Mouse (Mus musculus): ENCODE data around the gene Tigar. TPM values are rescaled to one million over a fixed set of nuclear protein-coding genes. Genes with fewer than 3 reads are reported as not detected.

Tigar gene
- total and polyA plus RNA-seq, 3 experiments: 3.2 to 5.6 TPM; not detected in 1

GRCm38 (mm10) chr6:127104396-127105029 is 4.8 kb downstream of the Tigar start:
- Histone ChIP-seq H3K9ac (ENCODE audit: control insufficient read depth, low read depth, low read length, poor library complexity, severe bottlenecking) (no peak overlapping the region), H3K9me3 (replicated peaks; ENCODE audit: insufficient read depth, low read length) (no peaks in the 10 kb centered on the region), H3K4me3 (ENCODE audit: control insufficient read depth in 1 of 2, insufficient read depth in 1 of 2, low read depth in 2 of 2, low read length in 2 of 2) (no peak overlapping the region), H3K27me3 (ENCODE audit: control insufficient read depth in 1 of 2, insufficient read depth in 2 of 2, low read length in 2 of 2) (no peaks in the 10 kb centered on the region), H3K36me3 (ENCODE audit: control insufficient read depth in 1 of 2, insufficient read depth in 2 of 2, low read length in 2 of 2) (no peaks in the 10 kb centered on the region), H3K4me1 (ENCODE audit: control insufficient read depth in 1 of 2, insufficient read depth in 2 of 2, low read length in 2 of 2) (peaks cover 0 to 7% of the 10 kb centered on the region in 2 experiments; a peak in 2 of 4 replicates), H3K27ac (ENCODE audit: control insufficient read depth, low read depth, low read length) (no peak overlapping the region), H3K79me2 (ENCODE audit: control insufficient read depth, insufficient read depth, low read length, poor library complexity) (no peaks in the 10 kb centered on the region)
- no peak for TF ChIP-seq ZMIZ1 (IDR thresholded peaks at IDR 0.05; ENCODE audit: low read depth, low read length)
- TF ChIP-seq TAL1 (IDR thresholded peaks at IDR 0.05; ENCODE audit: low read length): no peak
- no peak for TF ChIP-seq GATA1 (IDR thresholded peaks at IDR 0.05; ENCODE audit: low read depth, low read length)
- no peak for TF ChIP-seq POLR2A (IDR thresholded peaks at IDR 0.05; ENCODE audit: control insufficient read depth in 1 of 2, insufficient read depth in 1 of 2, low read depth in 1 of 2, low read length in 2 of 2, poor library complexity in 1 of 2)
- no peak for TF ChIP-seq MYC (IDR thresholded peaks at IDR 0.05; ENCODE audit: low read depth, low read length)
- TF ChIP-seq MEF2A (IDR thresholded peaks at IDR 0.05; ENCODE audit: extremely low read depth, insufficient replicate concordance, low read depth, low read length, poor library complexity, severe bottlenecking): no peak
- TF ChIP-seq TBP (IDR thresholded peaks at IDR 0.05; ENCODE audit: low read depth, low read length): no peak
- no peak for TF ChIP-seq ZKSCAN1 (IDR thresholded peaks at IDR 0.05; ENCODE audit: low read depth, low read length)
- no peak for TF ChIP-seq HCFC1 (IDR thresholded peaks at IDR 0.05; ENCODE audit: low read depth, low read length)
- no peak for TF ChIP-seq RAD21 (IDR thresholded peaks at IDR 0.05; ENCODE audit: low read depth, low read length)
- TF ChIP-seq TCF12 (IDR thresholded peaks at IDR 0.05; ENCODE audit: low read depth, low read length): no peak
- no peak for DNase-seq (ENCODE audit: low read depth, low spot score)

GRCm38 (mm10) chr6:127103506-127104275 is 5.7 kb downstream of the Tigar start:
- Histone ChIP-seq H3K4me3 (ENCODE audit: control insufficient read depth in 1 of 2, insufficient read depth in 1 of 2, low read depth in 2 of 2, low read length in 2 of 2) (no peak overlapping the region), H3K9me3 (replicated peaks; ENCODE audit: insufficient read depth, low read length) (no peaks in the 10 kb centered on the region), H3K27me3 (ENCODE audit: control insufficient read depth in 1 of 2, insufficient read depth in 2 of 2, low read length in 2 of 2) (no peaks in the 10 kb centered on the region), H3K9ac (ENCODE audit: control insufficient read depth, low read depth, low read length, poor library complexity, severe bottlenecking) (no peak overlapping the region), H3K27ac (ENCODE audit: control insufficient read depth, low read depth, low read length) (no peak overlapping the region), H3K36me3 (ENCODE audit: control insufficient read depth in 1 of 2, insufficient read depth in 2 of 2, low read length in 2 of 2) (no peaks in the 10 kb centered on the region), H3K4me1 (ENCODE audit: control insufficient read depth in 1 of 2, insufficient read depth in 2 of 2, low read length in 2 of 2) (peaks cover 0 to 2% of the 10 kb centered on the region in 2 experiments; a peak in 2 of 4 replicates), H3K79me2 (ENCODE audit: control insufficient read depth, insufficient read depth, low read length, poor library complexity) (no peaks in the 10 kb centered on the region)
- no peak for TF ChIP-seq MAZ (IDR thresholded peaks at IDR 0.05; ENCODE audit: low read depth, low read length)
- TF ChIP-seq MXI1 (IDR thresholded peaks at IDR 0.05; ENCODE audit: low read depth, low read length): no peak
- no peak for TF ChIP-seq GABPA (IDR thresholded peaks at IDR 0.05; ENCODE audit: low read depth, low read length)
- TF ChIP-seq POLR2AphosphoS5 (IDR thresholded peaks at IDR 0.05; ENCODE audit: borderline replicate concordance, low read depth, low read length): no peak
- TF ChIP-seq CTCF (IDR thresholded peaks at IDR 0.05 in 2 of 3, conservative IDR thresholded peaks at IDR 0.05 in 1 of 3; ENCODE audit: control insufficient read depth in 1 of 3, insufficient read depth in 1 of 3, low read depth in 2 of 3, low read length in 3 of 3, poor library complexity in 1 of 3, severe bottlenecking in 1 of 3): no peak
- no peak for TF ChIP-seq MYB (IDR thresholded peaks at IDR 0.05; ENCODE audit: low read depth, low read length)
- TF ChIP-seq ETS1 (IDR thresholded peaks at IDR 0.05; ENCODE audit: low read depth, low read length): no peak
- TF ChIP-seq NELFE (IDR thresholded peaks at IDR 0.05; ENCODE audit: low read depth, low read length): no peak
- no peak for TF ChIP-seq TAL1 (IDR thresholded peaks at IDR 0.05; ENCODE audit: low read length)
- no peak for TF ChIP-seq POLR2A (IDR thresholded peaks at IDR 0.05; ENCODE audit: control insufficient read depth in 1 of 2, insufficient read depth in 1 of 2, low read depth in 1 of 2, low read length in 2 of 2, poor library complexity in 1 of 2)
- TF ChIP-seq RCOR1 (IDR thresholded peaks at IDR 0.05; ENCODE audit: low read depth, low read length): no peak
- TF ChIP-seq ZC3H11A (IDR thresholded peaks at IDR 0.05; ENCODE audit: low read depth, low read length): no peak
- no peak for TF ChIP-seq MEF2A (IDR thresholded peaks at IDR 0.05; ENCODE audit: extremely low read depth, insufficient replicate concordance, low read depth, low read length, poor library complexity, severe bottlenecking)
- no peak for TF ChIP-seq SIN3A (IDR thresholded peaks at IDR 0.05; ENCODE audit: low read length)
- TF ChIP-seq E2F4 (IDR thresholded peaks at IDR 0.05; ENCODE audit: borderline replicate concordance, low read depth, low read length): no peak
- TF ChIP-seq ZMIZ1 (IDR thresholded peaks at IDR 0.05; ENCODE audit: low read depth, low read length): no peak
- no peak for TF ChIP-seq CHD1 (IDR thresholded peaks at IDR 0.05; ENCODE audit: low read depth, low read length)
- TF ChIP-seq USF2 (IDR thresholded peaks at IDR 0.05; ENCODE audit: borderline replicate concordance in 1 of 2, insufficient read depth in 1 of 2, low read depth in 1 of 2, low read length in 2 of 2): no peak
- TF ChIP-seq RAD21 (IDR thresholded peaks at IDR 0.05; ENCODE audit: low read depth, low read length): no peak
- no peak for DNase-seq (ENCODE audit: low read depth, low spot score)
